Mouse (Mus musculus) left cerebral cortex, postnatal 14 days (tissue): ENCODE results near the gene Coro1b. TPM values are rescaled to one million over a fixed set of nuclear protein-coding genes. Genes with fewer than 3 reads are reported as not detected.

Source experiments
- DNase-seq, 2 experiments: peaks; one replicate each; pipeline ENCODE4 v3.0.0; 2021 to 2022; ENCODE audit warnings: low spot score in 2 of 2, mixed read lengths in 1 of 2
- intact Hi-C: fragments of 180-260 bp; cut with DNase I; formaldehyde crosslinking; loops from one replicate; pipeline ENCODE4 v1.15.1; 2025
- total RNA-seq, 2 experiments: library from RNA; stranded (reverse); gene quantifications; 2 replicates each; pipeline ENCODE4 v1.2.3; 2021

The Coro1b gene
- total RNA-seq, 2 experiments from 2014 or later = 80.7 to 87.5 TPM

DNA sequence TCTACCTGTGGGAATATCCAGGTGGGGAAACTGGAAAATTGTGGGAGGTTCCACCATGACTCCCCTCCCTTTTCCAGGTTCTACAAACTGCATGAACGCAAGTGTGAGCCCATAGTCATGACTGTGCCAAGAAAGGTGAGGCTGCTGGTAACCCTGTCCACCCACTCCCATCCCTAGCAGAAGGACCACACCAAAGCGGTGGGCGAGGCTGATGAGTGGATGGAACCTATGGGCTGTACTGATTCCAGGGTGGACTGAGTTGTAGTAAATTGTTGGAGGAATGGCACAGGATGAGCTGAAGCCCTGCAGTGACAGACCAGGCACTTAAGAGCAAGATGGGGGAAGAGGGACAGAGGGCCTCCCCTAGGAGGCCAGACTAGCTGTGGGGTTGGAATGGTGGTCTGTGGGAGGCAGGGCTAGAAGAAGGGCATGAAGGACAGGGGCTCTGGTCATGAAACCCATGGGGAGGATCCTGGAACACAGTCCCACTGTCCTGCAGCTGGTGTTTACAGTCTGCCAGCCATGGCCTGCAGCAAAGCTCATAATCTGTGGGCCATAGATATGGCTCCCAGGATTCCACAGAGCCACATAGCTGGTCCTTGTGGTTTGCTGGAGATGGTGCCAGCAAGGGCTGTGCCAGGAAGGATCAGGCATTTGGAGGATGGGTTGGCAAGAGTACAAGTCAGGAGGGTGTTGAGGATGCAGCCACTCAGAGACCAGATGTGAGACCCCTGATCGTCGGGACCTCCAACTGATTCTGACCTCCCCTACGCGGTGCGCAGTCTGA lies 4.2 kb downstream of the Coro1b start:
- DNase-seq = no peak
- intact Hi-C loops = no loop called here

- intact Hi-C loops = no loop called here
- DNase-seq = no peak
Observed at GRCm38 (mm10) chr19:4153232-4153654, 4.8 kb downstream of the Coro1b start, which contains the start of gene Ptprcap. TSS of gene Ptprcap (plus strand) at chr19:4153604.

GRCm38 (mm10) chr19:4154437-4155222 lies 6.2 kb downstream of the Coro1b start:
- intact Hi-C loops = no loop called here
- DNase-seq = no peak

DNA sequence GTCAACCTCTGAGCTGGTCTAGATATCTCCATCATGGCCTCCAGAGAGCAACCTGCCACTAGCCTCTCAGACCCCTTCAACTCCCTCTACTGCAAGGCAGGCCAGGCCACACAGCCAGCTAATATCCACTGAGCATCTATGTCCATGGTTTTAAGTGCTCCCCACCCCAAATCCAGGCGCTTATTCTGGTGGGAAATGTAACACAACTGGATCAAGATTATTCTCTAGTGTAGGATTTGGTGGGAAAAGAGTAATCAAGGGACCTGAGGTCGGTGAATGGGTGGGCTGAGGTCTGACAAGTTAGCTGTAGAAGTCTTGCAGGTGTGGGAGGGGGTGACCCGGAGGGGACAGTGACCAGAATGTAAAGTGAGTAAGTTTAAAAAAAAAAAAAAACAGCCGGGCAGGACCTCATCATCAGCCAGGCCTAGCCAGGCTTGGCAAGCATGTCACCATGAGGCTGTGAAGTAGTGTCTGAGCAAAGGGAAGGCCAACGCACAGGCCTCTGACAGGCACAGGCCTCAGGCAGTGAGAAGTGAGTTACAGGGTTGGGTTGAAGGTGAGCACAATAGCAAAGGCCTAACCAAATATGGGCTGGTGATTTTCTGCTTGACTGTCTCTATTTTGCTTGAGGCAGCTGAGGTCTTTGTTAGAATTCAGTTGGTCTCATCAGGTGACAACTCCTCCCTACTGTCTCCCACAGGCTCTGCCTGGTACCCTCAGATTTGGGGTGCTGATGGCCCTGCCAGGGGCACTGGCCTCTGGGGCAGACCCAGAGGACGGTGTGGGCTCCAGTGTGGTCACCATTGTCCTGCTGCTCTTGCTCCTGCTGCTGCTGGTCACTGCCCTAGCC lies 7.0 kb downstream of the Coro1b start:
- DNase-seq = no peak
- intact Hi-C loops = no loop called here

DNA sequence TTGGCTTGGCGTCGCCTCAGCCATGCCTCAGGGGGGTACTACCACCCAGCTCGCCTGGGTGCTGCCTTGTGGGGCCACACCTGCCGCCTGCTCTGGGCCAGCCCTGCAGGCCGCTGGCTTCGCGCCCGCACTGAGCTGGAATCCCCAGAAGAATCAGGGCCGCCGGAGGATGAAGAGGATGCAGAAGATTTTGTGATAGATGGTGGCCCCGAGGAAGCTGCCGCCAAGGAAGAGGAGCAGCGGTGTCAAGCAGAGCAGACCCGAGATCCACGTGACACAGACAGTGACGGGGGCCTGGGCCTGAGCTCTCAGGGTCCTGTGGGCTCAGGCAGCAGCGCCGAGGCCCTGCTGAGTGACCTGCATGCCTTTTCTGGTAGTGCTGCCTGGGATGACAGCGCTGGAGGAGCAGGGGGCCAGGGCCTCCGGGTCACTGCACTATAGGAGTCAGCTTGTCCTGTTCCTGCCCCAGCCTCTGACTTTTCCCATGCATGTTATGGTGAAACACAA lies 7.7 kb downstream of the Coro1b start:
- DNase-seq = no peak
- intact Hi-C loops = no loop called here

GRCm38 (mm10) chr19:4156771-4157170 lies 8.4 kb downstream of the Coro1b start:
- intact Hi-C loops = no loop called here

GRCm38 (mm10) chr19:4159049-4159448 lies 10.6 kb downstream of the Coro1b start:
- intact Hi-C loops = no loop called here
- DNase-seq = no peak

More at GRCm38 (mm10) chr19:4156771-4157170, 8.4 kb downstream of the Coro1b start:
- no peak for DNase-seq

DNA sequence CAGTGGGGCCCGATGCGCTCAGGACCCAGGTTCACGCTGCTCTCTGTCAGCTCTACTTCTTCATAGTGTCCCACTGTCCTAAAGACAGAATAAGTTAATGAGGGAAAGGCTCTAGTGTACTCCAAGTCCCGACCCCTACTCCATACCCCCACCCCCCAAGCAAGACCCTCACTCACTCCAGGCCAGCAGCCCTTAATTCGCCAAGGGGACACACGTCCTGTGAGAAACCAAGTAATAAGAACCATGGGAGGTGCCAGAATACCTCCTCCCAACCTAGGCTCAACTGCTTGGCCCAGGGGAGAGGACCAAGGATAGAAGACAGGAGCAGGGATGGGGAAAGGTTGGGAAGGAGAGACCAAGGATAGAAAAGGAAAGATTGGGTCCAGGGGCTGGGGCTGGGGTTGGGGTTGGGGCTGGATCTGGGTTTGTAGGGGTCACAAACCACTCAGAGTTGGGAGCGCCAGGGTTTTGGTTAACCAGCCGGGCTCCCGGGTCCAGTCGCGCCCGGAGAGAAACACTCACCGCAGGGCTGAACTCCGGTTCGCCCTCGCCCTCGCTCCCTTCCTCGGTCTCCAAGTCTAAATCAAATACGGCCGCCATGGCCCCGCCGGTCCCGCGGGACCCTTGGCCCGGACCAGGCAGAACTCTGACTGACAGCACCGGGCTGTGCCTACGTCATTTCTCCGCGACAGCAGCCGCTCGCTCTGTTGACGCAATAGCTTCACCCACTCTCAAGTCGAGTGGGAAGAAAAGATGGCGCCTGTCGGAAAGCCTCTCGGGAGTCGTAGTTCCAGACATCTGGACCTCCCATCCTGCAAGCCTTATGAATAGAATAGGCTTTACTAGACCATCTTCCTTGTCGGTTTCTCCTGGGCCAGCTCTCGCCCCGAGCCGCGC lies 14.5 kb downstream of the Coro1b start, which contains the start of gene Rps6kb2:
Gene Rps6kb2, minus strand, starts transcription at position 709 of the 897 bp plus-strand sequence.
- DNase-seq = peak; percentile 98
- intact Hi-C loops = no loop called here

DNA sequence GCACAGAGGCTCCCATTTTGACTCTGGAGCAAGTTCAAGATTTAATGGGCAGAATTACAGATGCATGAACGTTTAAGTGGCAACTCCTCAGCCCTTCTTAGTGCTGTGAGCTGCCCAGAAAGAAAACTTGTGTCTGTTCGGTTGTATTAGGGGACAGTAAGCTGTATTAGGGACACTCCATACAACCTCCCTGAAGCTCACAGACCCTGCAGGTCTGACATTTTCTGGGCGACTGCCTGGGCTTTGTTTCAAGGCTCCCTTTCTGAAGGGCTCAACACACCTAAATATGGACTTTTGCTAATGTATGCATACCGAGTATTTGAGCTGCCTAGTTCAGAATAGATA lies 15.1 kb downstream of the Coro1b start:
- no peak for DNase-seq
- intact Hi-C loops = no loop called here

DNA sequence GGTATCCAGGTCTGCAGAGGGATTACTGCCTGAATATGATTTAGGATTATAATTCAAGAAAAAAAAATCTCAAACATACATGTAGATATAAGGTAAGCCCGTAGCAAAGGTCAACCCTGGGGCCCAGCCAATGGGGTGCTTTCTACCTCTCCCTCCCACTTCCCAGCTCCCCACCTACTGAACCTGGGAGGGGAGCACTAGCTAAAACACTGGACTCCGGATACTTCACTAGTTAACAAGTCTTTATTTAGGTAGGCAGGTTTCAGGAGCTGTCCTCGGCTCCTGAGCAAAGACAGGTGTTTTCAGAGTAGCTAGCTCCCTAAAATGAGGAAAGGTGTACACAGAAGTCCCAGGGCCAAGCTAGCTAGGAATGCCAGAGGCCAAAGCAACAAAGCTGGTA lies 15.7 kb downstream of the Coro1b start:
- intact Hi-C loops = no loop called here
- DNase-seq = no peak

- intact Hi-C loops = no loop called here
- no peak for DNase-seq
Observed at GRCm38 (mm10) chr19:4164721-4165120, 16.3 kb downstream of the Coro1b start.

GRCm38 (mm10) chr19:4166678-4167476 lies 18.5 kb downstream of the Coro1b start:
- DNase-seq = no peak
- intact Hi-C loops = no loop called here

DNA sequence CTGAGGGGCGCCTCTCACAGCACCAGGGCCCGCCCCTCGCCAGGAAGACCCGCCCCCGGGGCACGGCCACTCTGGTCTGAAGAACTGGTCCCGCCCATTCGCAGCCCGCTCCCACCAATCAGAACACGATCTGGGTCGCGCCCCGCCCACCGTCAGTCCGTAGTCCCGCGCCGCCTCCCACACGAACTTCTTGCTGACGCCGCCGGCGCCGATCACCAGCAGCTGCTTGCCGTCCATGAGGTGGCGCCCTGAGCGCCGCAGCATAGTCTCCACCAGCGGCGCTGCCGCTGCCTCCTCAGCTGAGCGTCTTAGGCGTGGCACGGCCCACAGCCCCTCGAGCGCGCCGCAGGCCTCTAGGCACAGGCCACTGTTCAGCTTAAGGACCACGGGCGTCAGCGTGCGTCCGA lies 21.0 kb downstream of the Coro1b start:
- DNase-seq = peak; percentile 99 to 100
- intact Hi-C loops = loop anchor here (1.0 kb wide), 1 partner anchor 23 kb away; the partner anchor contains the start of gene Ppp1ca

- no peak for DNase-seq
- intact Hi-C loops = loop anchor here (1.0 to 5.0 kb wide), 2 partner anchors 22 to 57 kb away; partner anchors contain the start of gene Ppp1ca
Observed at GRCm38 (mm10) chr19:4169810-4170209, 21.4 kb downstream of the Coro1b start.

DNA sequence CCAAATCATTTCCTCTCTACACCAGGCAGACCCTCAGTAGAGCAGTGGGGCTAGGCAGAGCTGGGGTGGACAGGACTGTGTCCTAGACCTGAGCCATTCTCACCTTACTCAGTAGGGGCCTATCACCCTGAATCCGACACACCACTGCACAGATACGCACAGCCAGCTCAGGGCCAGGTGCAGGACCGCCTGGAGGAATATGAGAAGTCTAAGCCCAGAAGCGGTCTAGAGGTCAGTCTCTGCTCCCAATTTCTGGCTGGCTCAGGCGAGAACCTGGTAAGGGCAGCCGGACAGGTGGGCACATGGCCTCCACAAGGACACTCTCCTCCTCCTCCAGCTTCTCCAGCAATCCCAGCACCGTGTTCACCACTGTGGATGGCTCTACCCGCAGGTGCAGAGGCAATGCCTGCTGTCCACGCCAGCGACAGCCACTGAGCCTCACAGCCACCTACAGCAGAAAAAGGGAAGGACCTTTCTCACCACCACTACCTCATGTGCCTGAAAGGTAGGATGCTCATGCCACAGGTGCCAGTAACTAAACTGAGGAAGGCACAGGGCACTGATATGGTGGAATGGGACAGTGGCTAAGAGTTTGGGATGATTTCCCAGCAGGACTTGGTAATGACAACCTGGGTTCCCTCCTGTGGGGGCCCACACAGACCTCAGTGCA lies 22.4 kb downstream of the Coro1b start:
- intact Hi-C loops = loop anchor here (5.0 kb wide), 1 partner anchor 56 kb away; no protein-coding TSS in a partner anchor
- no peak for DNase-seq

- no peak for DNase-seq
- intact Hi-C loops = loop anchor here (5.0 kb wide), 1 partner anchor 56 kb away; no protein-coding TSS in a partner anchor
Observed at GRCm38 (mm10) chr19:4171393-4172290, 23.2 kb downstream of the Coro1b start.
